Mouse (Mus musculus) forebrain, embryonic 14.5 days (tissue): ENCODE data around the gene Agr2. TPM values are rescaled to one million over a fixed set of nuclear protein-coding genes. Genes with fewer than 3 reads are reported as not detected.
A peak's percentile ranks its signal among the peaks of the same experiment; 100 is the strongest.

Experiments
- ATAC-seq: fragments of 200-750 bp; cut with Nextera tagmentation; 2 replicates; pipeline ENCODE4 v1.8.0; 2017; ENCODE audit warnings: mild to moderate bottlenecking, moderate library complexity
- DNase-seq: peaks from one replicate; pipeline ENCODE4 v3.0.0-alpha.2; 2015; ENCODE audit warnings: low spot score
- H3K27ac ChIP-seq: fragments of 300-500 bp; sonication (generic); 2 replicates; pipeline ENCODE4 v1.5.1; 2014; ENCODE audit warnings: low read depth, mild to moderate bottlenecking, control low read depth, low read length, moderate library complexity
- H3K27me3 ChIP-seq: fragments of 300-500 bp; sonication (generic); replicated peaks from 2 replicates; pipeline ENCODE4 v1.6.1; 2014; ENCODE audit warnings: low read length, control low read depth, mixed read lengths; ENCODE audit not compliant: control insufficient read depth, insufficient read depth
- H3K36me3 ChIP-seq: fragments of 300-500 bp; sonication (generic); 2 replicates; pipeline ENCODE4 v1.6.1; 2014; ENCODE audit warnings: low read length, control low read depth; ENCODE audit not compliant: control insufficient read depth, insufficient read depth
- H3K4me1 ChIP-seq: fragments of 300-500 bp; sonication (generic); 2 replicates; pipeline ENCODE4 v1.6.1; 2014; ENCODE audit warnings: antibody characterized with exemption, low read length, control low read depth; ENCODE audit not compliant: control insufficient read depth, insufficient read depth
- H3K4me2 ChIP-seq: fragments of 300-500 bp; sonication (generic); 2 replicates; pipeline ENCODE4 v1.6.1; 2014; ENCODE audit warnings: mild to moderate bottlenecking, control low read depth, low read length
- H3K4me3 ChIP-seq: fragments of 300-500 bp; sonication (generic); 2 replicates; pipeline ENCODE4 v1.5.1; 2014; ENCODE audit warnings: low read depth, low read length, control low read depth
- H3K9ac ChIP-seq: fragments of 300-500 bp; sonication (generic); 2 replicates; pipeline ENCODE4 v1.6.1; 2014; ENCODE audit warnings: mild to moderate bottlenecking, low read length, control low read depth, moderate library complexity
- H3K9me3 ChIP-seq: fragments of 300-500 bp; sonication (generic); replicated peaks from 2 replicates; pipeline ENCODE4 v1.6.1; 2016; ENCODE audit warnings: low read length, control low read depth, mixed read lengths; ENCODE audit not compliant: control insufficient read depth
- WGBS: fragments of 180-500 bp; shearing (Covaris S2); extraction: QIAGEN DNeasy Blood & Tissue Kit; methylation state at CpG from one replicate; pipeline ENCODE4 v1.1.7; 2014; 5-methylcytosine and 5-hydroxymethylcytosine counted together
- polyA plus RNA-seq: library from polyadenylated mRNA; unstranded; fragments of >200 nt; fragmentation: Nextera tagmentation; extraction: Ambion mirVana; gene quantifications from 2 replicates; pipeline ENCODE4 v1.2.1, GENCODE M21; 2014

The Agr2 gene
- polyA plus RNA-seq: not detected in 2 replicates

DNA sequence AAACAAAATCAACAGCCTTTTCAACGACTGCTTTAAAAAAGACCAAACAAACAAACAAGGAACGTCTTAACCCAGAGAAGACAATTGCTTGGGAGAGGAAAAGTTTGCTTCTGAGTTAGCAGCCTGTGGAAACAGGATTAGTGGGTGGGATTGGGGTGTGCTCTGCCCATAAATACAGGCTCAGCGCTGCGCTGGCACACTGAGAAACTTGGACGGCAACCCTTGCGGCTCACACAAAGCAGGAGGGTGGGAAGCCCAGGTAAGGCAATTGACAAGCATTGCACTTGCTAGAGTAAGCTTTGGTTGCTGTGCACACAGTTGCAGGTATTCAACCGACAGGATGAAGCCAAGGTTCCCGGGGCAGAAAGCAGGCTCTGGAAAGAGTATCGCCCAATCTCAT lies at the start of gene Agr2:
Gene Agr2 (plus strand): TSS at position 197 of the 400 bp plus-strand sequence.
- DNase-seq (no peak), ATAC-seq (no peak)
- Histone ChIP-seq H3K4me2 (no peak within 1 kb of the TSS), H3K27me3 (no peaks in the 10 kb centered on the region), H3K36me3 (no peaks in the 10 kb centered on the region), H3K4me3 (no peak within 1 kb of the TSS), H3K9me3 (no peaks in the 10 kb centered on the region), H3K4me1 (peaks cover under 1% of the 10 kb centered on the region; the same call in 1 of the 2 replicates), H3K9ac (no peak within 1 kb of the TSS), H3K27ac (no peak within 1 kb of the TSS)
- WGBS: 64% methylated on average over 9 of the region's 9 CpGs

DNA sequence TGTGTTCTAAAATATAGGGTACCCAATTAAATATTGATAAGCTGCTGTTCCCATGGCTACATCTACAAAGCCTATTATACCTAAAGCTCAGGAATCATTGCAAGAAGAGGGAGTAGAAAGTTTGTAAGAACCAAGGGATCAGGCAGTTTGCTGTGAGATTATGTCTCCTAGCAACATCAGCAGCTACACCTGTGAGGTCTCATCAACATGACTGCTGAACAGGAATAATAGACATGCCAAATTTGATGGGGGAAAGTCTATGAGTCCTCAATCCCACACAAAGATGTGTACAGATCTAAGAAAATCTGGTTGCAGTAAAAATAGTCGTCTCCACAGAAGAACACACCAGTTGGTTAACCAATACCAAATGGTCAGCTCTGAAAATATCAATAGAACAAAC lies 41.0 kb upstream of the Agr2 start:
- ATAC-seq (no peak), DNase-seq (no peak)
- no peak overlapping the region for H3K4me2 ChIP-seq
- H3K4me1 ChIP-seq: no peaks in the 10 kb centered on the region
- no peaks in the 10 kb centered on the region for H3K9me3 ChIP-seq
- H3K4me3 ChIP-seq: no peak overlapping the region
- no peak overlapping the region for H3K27ac ChIP-seq
- no peaks in the 10 kb centered on the region for H3K36me3 ChIP-seq
- no peaks in the 10 kb centered on the region for H3K27me3 ChIP-seq
- 31% methylated on average over 1 of the region's 1 CpGs for WGBS
- H3K9ac ChIP-seq: no peak overlapping the region

DNA sequence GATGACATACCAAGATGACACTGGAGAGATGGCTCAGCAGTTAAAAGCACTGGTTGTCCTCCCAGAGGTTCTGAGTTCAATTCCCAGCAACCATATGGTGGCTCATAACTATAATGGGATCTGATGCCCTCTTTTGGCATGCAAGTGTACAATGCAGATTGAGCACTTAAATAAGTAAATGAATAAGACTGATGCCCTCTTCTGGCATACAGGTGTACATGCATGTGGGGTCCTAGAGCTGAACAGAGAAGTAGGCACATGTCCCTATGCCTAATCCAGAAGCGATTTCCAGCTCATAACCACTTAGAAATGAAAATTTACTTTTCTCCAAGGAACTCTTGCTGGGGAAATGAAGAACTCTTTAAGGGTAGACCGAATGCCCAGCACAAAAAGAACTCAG lies 35.5 kb upstream of the Agr2 start:
- Histone ChIP-seq H3K4me1 (no peaks in the 10 kb centered on the region), H3K27ac (no peak overlapping the region), H3K36me3 (no peaks in the 10 kb centered on the region), H3K9ac (no peak overlapping the region), H3K9me3 (no peaks in the 10 kb centered on the region), H3K27me3 (no peaks in the 10 kb centered on the region), H3K4me2 (no peak overlapping the region), H3K4me3 (no peak overlapping the region)
- DNase-seq (peak; percentile 26), ATAC-seq (no peak)
- WGBS: 83% methylated on average over 2 of the region's 2 CpGs

DNA sequence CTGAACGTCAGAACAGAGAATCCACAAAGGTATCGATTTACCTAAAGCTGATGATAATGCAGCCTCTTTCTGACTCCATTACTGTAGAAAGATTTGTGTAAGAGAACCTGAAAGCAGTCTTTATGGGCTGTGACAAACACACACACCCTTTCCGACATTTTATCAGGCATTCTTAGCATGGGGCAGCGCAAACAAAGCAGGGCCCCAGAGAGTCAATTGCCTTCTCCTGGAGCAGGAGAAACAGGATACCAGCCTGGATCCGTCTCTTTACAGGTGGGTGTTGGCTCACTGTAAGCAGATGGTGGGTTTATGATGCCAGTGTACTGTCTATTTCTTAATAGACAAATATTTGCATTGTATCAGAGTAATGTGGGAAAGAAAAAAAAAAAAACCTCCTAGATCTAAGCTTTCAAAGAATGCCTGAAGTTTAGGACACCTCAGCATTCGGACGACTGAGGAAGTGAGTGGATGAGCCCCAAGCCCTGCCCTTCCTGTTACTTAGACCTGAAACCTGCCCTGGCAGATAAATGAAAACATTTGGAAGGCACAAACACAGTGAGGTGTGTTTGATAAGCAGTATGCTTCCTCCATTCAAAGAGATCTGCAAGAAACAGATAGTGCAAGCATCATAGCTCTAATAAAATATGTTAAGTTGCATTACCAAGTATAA lies 26.5 kb upstream of the Agr2 start:
- H3K4me1 ChIP-seq: no peaks in the 10 kb centered on the region
- ATAC-seq (no peak), DNase-seq (no peak)
- H3K36me3 ChIP-seq: no peaks in the 10 kb centered on the region
- H3K9me3 ChIP-seq: no peaks in the 10 kb centered on the region
- no peak overlapping the region for H3K4me3 ChIP-seq
- no peak overlapping the region for H3K27ac ChIP-seq
- H3K9ac ChIP-seq: no peak overlapping the region
- no peaks in the 10 kb centered on the region for H3K27me3 ChIP-seq
- 69% methylated on average over 7 of the region's 7 CpGs for WGBS
- no peak overlapping the region for H3K4me2 ChIP-seq

DNA sequence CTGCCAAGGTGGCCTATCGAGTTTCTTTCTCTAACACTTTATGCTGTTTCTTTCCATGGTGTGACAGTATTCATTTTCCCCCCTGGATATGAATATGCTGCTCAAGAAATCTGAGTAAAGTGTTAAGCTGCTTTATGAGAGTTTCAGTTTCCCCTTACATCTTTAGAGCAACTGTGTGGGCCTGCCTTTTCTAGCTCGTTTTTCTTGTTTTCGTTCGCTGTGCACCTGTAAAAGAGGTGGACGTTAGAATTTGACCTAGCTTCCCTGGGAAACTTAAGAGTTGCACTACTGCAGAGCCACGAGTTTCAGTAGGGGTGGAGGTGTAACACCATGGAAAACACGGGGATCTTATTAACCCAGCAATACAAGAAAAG lies 26.0 kb upstream of the Agr2 start:
- no peaks in the 10 kb centered on the region for H3K4me1 ChIP-seq
- H3K4me2 ChIP-seq: no peak overlapping the region
- no peak overlapping the region for H3K27ac ChIP-seq
- ATAC-seq (no peak), DNase-seq (no peak)
- H3K36me3 ChIP-seq: no peaks in the 10 kb centered on the region
- no peaks in the 10 kb centered on the region for H3K9me3 ChIP-seq
- H3K27me3 ChIP-seq: no peaks in the 10 kb centered on the region
- H3K4me3 ChIP-seq: no peak overlapping the region
- no peak overlapping the region for H3K9ac ChIP-seq
- WGBS: 78% methylated on average over 7 of the region's 7 CpGs

DNA sequence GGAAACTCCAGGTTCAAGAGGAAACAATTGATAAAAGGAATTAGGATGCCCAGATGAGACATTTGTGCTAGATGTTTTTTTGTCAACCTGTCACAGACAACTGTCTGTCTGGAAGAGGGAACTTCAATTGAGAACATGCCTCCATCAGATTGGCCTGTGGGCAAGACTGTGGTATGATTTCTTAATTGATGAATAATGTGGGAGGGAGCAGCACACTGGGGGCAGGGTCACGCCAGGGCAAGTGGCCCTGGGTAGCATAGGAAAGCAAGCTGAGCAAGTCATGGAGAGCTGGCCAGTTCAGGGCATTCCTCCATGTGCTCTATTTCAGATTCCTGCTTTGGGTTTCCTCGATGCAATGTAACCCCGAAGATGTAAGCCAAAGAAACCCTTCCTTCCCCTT lies 16.8 kb upstream of the Agr2 start:
- DNase-seq (no peak), ATAC-seq (no peak)
- Histone ChIP-seq H3K4me1 (no peaks in the 10 kb centered on the region; the same call in 1 of the 2 replicates), H3K4me3 (no peak overlapping the region), H3K27ac (no peak overlapping the region), H3K9me3 (no peaks in the 10 kb centered on the region), H3K27me3 (no peaks in the 10 kb centered on the region), H3K9ac (no peak overlapping the region), H3K4me2 (no peak overlapping the region), H3K36me3 (no peaks in the 10 kb centered on the region)
- WGBS: 95% methylated on average over 3 of the region's 3 CpGs

DNA sequence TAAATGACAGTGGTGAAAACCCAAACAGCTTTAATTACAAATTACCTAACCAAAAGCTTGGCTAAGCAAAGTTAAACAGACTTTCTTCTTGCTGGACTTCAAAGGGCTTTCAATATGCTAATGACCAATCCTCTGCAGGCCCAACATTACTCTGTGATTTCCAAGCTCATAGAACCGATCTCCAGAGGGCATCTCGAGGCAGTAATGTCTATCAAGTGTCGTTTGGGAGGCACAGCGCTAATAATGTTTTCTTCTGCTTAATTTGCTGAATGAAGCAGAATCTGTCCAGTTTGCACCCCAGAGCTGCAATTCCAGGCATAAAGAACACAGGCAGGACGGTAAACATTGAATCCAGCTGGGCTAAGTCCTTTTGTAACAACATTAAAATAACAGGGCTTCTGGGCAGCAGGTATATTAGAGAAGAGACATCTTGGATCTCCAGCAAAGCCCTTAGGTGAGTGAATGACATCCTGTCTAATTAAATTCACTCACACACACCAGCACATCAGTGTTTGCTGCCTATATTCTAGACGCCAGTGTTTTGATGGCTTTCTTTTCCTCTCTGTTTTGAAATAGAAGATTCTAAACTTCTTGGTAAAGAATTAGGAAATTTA lies 15.0 kb upstream of the Agr2 start:
- ATAC-seq (no peak), DNase-seq (no peak)
- 15% methylated on average over 6 of the region's 6 CpGs for WGBS
- Histone ChIP-seq H3K36me3 (no peaks in the 10 kb centered on the region), H3K4me1 (peaks cover 6% of the 10 kb centered on the region), H3K4me2 (no peak overlapping the region), H3K9me3 (no peaks in the 10 kb centered on the region), H3K9ac (no peak overlapping the region), H3K27ac (no peak overlapping the region), H3K4me3 (no peak overlapping the region), H3K27me3 (no peaks in the 10 kb centered on the region)

DNA sequence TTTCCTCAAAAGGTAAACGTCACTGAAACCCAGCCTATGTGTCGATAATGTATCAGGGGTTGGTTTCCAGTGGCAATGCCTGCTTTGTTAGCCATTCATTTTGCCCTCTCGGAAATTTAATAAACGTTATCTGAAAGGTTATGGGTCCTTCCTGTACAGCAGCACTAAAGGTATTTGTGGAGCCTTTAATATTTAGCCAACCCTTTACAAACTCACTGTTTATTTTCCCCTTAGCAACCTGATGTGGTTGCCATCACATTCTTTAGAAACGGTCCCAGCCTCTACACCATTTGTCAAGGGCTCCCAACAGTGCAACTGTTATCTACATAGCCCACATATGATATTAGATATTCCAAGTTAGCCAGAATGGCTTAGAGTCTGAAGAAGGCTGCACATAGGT lies 13.1 kb upstream of the Agr2 start:
- Histone ChIP-seq H3K4me2 (no peak overlapping the region), H3K27ac (no peak overlapping the region), H3K27me3 (no peaks in the 10 kb centered on the region), H3K9me3 (no peaks in the 10 kb centered on the region), H3K4me1 (peaks cover 6% of the 10 kb centered on the region), H3K4me3 (no peak overlapping the region), H3K9ac (no peak overlapping the region), H3K36me3 (no peaks in the 10 kb centered on the region)
- WGBS: 87% methylated on average over 5 of the region's 5 CpGs
- ATAC-seq: no peak
- no peak for DNase-seq

DNA sequence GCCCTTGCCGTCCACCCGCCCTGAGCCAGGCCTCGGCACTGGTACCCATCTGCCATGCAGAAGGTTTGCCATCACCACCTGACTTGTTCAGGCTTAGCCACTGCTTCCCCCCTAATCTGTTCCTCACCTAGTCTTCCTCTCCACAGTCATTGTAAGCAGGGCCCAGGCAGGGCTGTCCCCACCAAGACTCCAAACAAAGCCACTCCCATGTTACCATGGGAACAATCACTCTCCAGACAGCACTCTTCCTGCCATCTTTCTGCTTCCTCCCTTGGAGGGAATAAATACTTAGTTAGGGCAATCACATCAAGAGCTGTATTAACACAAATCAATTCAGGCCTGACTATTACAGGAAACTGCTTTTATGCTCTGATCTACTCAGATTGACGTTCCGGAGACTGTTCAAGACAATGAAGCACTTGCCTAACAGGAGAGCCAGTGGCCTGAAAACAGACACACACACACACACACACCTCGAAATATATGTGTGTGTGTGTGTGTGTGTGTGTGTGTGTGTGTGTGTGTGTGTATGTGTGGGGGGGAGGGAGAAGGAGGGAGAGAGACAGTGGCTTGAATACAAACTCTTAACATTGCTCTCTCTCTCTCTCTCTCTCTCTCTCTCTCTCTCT lies 10.9 kb upstream of the Agr2 start:
- WGBS: 34% methylated on average over 6 of the region's 6 CpGs
- Histone ChIP-seq H3K4me3 (no peak overlapping the region), H3K9me3 (no peaks in the 10 kb centered on the region), H3K4me2 (no peak overlapping the region), H3K36me3 (no peaks in the 10 kb centered on the region), H3K27ac (0 out of 2 replicates have a peak overlapping the region, but pooled peaks have one; percentile 15), H3K9ac (no peak overlapping the region), H3K27me3 (no peaks in the 10 kb centered on the region), H3K4me1 (peaks cover 6% of the 10 kb centered on the region)
- ATAC-seq (peak; percentile 93), DNase-seq (peak; percentile 81)
